Mouse (Mus musculus) embryo, embryonic 10.5 days (tissue): ENCODE data around the gene Dgki.
"Not testable (repeated sequence)": the region's sequence is repeated elsewhere in the genome, so short reads cannot be mapped to it uniquely, and the experiment has no call there.

Experiments used
- DNase-seq: peaks from one replicate; pipeline ENCODE4 v3.0.0-alpha.2; 2015; ENCODE audit warnings: low spot score

The Dgki gene

DNA sequence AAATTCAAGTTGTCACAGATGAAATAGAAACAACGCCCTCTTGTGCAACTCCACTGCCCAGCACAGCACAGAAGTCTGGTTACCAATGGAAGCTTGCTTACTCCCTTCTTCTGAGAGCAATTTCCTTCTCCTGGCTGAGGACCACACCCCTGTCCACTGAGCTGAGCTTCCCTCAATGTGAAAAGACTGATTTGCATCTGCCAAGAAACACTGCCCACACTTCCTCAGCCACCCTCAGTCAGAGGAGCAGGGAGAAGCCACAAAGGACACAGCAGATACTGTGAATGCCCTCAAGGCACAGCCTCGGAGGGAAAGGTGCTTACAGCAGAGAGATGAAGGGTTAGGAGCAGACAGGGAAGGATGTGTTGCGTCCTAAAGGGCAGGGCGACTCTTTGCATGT, 149.9 kb downstream of the Dgki start:
- DNase-seq = no peak

- DNase-seq = no peak
Measured at GRCm38 (mm10) chr6:37149196-37149595, 150.8 kb downstream of the Dgki start.

- DNase-seq = no peak
Measured at GRCm38 (mm10) chr6:37147431-37148022, 152.5 kb downstream of the Dgki start.

DNA sequence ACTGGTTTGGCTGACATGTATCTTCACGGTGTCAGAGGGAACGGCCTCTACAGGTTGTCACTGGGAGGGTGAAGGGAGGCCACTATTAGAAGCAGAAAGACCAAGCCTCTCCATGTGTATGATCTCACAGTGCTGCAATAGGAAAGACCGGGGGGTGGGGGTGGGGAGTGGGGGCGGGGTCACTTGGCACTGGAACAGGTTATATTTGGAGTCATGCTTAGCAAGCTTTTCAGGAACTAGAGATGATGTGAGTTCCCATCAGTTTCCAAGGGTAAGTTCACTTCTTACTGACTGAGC, 156.2 kb downstream of the Dgki start:
- DNase-seq = no peak

- DNase-seq = no peak
Measured at GRCm38 (mm10) chr6:37142991-37143866, 156.8 kb downstream of the Dgki start.

- DNase-seq = no peak
Measured at GRCm38 (mm10) chr6:37138816-37139215, 161.2 kb downstream of the Dgki start.

GRCm38 (mm10) chr6:37131257-37131656, 168.7 kb downstream of the Dgki start:
- no peak for DNase-seq

DNA sequence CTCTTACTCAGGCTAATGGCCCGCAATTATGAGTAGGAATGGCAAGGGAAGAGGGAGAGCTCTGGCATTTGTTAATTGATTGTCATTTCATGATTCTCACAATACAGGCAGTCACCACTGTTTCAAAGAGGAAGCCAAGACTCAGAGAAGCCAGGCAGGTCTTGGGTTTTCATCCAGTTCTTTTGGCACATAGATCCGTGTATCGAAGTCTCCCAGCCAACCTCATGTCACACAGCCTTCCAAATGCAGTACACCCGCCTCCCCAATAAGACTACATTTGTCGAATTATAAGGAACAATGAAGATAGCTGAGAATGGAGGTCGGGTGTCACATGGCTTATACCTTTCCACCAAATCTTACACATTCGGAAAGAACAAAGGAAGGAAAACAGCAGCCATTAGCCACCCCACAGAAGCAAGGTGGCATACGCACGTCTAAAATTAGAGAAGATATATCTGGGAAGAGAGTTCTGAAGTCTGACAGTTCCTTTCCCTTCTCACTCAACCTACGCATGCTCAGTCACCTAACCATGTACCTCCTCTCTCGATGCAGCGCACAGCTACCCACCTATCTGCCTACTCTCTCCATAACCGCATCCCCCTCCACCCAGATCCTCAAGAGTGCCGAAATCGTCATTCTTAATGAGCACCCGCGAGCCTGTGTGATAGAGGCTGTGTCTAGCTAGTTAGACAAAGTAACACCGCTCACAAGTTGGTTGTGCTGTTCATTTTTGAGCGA, 179.4 kb downstream of the Dgki start:
- DNase-seq = no peak

DNA sequence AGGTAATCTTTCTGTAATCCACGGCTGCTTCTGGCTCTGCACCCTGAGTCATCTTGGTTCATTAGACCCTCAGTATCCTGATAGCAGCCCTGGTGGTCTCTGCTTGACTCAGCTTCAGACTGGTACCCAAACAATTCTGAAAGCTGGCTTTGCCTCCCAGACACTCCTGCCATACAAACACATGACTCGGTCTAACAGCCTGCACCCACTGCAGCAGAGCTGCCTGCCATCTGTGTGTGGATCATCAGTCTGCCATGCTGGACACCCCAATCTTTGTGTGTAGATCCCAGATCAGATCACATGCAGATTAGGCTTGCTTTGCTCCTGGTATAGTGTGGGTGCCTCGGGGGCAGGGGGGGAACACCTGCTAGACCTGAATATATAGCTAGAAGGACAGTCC, 180.8 kb downstream of the Dgki start:
- no peak for DNase-seq

GRCm38 (mm10) chr6:37113048-37113447, 186.9 kb downstream of the Dgki start:
- no peak for DNase-seq

- not testable (repeated sequence) for DNase-seq
Measured at GRCm38 (mm10) chr6:37106236-37106635, 193.7 kb downstream of the Dgki start.

- no peak for DNase-seq
Measured at GRCm38 (mm10) chr6:37100413-37100812, 199.6 kb downstream of the Dgki start.

DNA sequence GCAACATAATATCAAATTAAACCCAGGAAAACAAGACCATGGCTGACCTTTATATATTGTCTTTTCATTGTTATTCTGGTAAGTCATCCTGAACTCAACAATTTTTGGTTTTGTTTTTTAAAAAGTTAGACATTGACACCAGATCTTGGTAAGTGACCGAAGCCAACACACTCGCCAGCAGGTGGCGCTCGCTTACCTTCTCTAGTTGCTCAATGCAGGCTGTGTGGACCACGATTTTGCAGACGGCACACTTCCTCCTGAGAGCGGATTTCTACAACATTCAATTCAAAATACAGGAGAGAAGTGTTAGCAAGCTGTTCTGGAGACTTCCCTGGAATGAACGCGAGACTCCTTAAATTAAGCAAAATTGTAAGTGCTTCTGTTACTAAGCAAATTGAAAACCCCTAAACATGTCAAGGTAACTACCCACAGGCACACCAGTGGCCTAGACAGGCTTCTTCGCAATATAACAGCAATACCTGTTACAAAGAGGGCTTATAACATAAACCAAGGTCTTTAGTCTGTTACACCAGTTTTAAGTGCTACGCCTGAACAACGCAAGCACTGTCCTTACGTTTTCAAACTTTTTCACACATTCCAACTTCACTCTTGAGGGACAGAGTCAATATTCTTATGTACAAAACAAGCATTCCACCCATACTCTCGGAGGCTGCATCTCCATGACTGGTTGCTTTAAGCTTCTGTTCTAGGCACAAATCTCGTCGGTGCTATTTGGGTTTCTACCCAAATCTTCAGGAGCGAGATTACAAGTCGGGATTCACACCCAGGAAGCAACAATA, 202.4 kb downstream of the Dgki start:
- peak; percentile 95 for DNase-seq

DNA sequence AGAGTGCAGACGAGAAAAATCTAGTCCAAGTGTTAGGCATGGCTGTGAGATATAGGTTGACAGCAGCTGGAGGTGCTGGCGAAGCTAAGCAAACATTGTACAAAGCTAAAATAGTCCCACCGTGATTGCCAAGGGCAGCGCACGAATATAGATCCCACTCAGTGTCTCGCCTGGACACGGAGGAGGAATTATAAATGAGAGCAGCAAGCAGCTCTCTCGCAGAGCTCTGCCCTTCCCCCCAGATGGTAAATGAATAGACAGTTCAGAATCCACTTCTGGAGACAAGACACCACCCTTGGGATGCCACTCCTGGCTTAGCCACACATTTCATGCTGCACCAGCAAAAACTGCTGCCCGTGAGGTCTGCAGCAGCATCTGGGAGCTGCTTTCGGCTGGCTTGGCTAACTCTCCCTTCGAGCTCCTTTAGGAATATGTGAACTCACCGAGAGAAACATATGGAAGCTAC, 203.1 kb downstream of the Dgki start:
- DNase-seq = no peak

DNA sequence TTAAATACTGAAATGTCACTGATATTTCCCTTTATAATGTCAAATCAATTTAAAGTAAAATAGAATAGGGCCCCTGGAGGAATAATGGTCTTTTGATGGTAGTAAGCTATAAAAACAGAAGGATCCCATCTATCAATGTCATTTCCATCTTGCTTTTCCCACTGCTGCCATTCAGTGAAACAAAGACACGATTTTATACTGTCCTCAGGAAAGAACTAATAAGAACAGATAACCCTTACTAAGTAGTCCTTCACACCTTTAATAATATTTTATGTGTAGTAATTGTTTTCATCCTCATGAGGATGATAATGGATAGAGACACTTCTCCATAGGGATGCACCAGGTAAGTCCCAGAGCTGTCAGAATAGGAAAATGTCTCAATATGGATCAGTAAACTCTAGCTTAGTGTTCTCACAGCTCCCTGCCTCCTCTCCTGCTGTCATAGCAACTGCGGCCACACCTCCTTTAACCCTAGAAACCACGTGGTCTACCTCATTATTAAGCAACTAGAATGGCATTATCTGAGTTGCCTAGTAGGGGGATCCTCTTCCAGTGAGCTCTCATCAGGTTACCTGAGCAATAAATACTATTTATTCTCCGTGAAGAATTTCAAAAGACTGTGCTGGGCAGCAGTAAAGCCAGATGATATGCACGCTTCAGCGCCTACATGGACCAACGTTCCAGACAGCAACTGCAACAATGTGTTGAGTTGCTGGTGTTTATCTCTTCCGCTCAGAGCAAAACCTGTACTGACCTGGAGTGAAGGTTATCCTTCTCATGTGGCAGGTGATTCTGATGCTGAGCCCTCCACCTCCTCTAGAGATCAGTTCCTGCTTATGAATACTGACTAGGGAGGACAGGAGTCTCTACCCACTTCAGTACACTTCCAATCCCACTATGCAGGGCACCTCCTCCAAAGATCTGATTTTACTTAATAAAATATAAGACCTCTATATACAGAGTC, 210.6 kb downstream of the Dgki start:
- peak; percentile 45 for DNase-seq

DNA sequence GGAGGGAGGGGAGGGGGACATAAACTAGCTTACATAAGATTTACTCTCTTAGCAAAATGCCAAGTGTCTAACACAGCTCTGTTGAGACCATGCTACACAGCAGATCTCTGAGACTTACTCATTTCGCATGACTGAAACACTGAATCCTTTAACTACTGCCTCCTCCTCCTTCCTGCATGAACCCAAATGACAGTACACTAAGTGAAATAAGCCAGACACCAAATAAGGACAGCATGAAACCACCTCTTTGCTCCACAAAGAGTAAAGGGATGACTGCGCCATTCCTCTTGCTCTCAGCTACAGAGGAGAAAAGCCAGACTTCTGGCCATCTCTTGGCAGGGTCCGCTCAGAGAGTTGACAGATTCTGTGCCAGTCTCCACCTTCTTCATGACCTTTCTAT, 217.0 kb downstream of the Dgki start:
- DNase-seq = no peak

DNA sequence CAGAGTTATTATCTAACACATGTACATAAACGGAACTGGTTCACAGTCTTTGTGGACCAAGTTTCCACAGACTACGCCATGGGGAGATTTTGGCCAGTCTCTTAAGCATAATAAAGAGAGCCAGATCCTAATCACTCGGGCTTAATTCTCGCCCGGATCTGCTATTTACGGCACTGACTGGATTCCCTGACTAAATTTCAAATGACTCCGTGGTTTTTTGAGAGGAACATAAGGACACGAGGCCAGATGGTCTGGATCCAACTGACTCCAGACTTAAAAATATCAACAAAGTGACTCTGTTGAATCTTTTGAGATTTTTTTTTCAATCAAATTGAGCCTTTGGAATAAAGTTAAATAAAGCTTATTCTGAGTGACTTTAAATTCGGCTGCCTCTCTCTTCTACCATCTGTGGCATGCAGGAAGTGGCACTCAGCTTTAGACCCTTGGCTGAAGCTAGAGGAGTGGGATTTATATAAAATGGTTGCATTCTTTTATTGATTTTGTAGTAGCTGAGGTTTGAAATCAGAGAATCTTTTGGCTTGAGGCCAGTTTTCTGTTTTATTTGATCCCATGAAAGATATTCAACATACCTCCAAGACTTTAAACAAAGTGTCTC, 227.5 kb downstream of the Dgki start:
- no peak for DNase-seq

DNA sequence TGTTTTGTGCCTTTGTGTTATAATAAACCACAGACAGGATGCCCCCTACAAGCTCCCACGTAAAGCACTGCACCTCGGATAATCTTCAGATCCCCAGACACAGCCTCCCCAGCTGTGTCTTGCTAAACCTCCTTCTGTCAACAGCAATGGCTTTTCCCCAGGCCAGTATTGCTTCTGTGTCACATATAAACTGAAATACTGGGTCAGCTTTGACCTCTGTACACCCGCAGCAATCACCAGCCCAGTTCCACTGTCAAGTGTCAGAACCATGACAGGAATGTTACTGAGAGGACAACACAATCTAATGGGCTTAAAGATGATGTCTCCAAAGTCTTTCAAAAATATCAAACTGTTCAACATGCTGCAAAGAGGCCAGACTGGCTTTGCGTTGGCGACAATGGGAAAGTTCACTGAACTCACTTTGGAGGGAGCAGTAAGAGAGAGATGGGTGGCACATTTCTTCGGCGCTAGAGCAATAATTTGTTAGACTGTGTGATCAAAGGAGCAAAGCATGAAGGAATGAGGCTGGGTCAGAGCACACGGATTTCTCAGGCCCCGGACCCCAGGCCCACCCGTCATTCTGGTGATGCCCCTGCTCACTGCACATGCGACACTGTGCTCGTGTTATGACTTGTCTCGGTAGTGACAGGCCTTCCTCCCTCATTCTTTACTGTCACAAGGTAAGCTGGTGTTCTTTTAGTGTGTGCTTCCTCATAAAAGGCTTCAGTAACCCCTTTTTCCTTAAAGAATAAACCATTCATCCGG, 230.0 kb downstream of the Dgki start:
- DNase-seq = no peak

- DNase-seq = no peak
Measured at GRCm38 (mm10) chr6:37068737-37069136, 231.2 kb downstream of the Dgki start.

DNA sequence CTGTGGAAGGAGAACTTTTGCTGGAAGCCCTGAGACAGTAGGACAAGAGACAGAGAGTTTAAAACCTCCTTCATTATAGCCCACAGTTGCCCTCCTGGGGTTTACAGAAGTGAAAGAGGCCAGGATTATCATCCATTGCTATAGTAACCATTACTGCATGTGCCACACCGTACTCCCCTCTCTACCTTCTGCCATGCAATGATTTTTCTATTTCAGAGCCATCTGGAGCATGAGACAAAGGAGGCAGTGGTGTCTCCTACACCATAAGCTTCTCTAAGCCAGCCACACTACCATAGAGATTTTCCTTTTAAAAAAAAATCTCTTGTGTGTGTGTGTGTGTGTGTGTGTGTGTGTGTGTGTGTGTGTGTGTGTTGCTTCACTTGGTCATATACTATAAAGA, 232.6 kb downstream of the Dgki start:
- DNase-seq = no peak
